ENCODE assay signal across 12 mouse cellular contexts in genomic region chr15:59145679-59146078, GRCm38 (mm10).
DNase-seq lines count a peak whose midpoint lies in the region; ATAC-seq and TF ChIP-seq lines count a peak whose summit lies in the region.
"Had no signal": no experiment of that assay in that cellular context is flagged by ENCODE, and none has a peak within 500 bp of the region (broad histone marks: within the 10 kb centered on the region; RNA-seq: fewer than 3 reads in every experiment).

No protein-coding gene starts in this region.

- H3K4me1 ChIP-seq in hindbrain, embryonic 13.5 days (replicated peaks) = peaks cover 5% of the 10 kb centered on the region
- H3K4me1 ChIP-seq in hindbrain, postnatal 0 days (ENCODE audit: insufficient read depth, low read length) = no peaks in the 10 kb centered on the region
- H3K4me1 ChIP-seq in G1E (ENCODE audit: insufficient read depth, low read depth, low read length) = peaks cover 73% of the 10 kb centered on the region
- peaks cover 8% of the 10 kb centered on the region; the same call in 1 of the 2 replicates for H3K4me1 ChIP-seq in limb, embryonic 12.5 days (replicated peaks)
- H3K4me1 ChIP-seq in intestine, embryonic 16.5 days (ENCODE audit: control insufficient read depth, insufficient read depth, low read length) = 0 out of 2 replicates have a peak, but pooled peaks cover 2% of the 10 kb centered on the region

- no peak for TF ChIP-seq CTCF in hindbrain, postnatal 0 days (IDR thresholded peaks at IDR 0.05; ENCODE audit: low read depth)
- no peak for TF ChIP-seq CTCF in G1E (IDR thresholded peaks at IDR 0.05; ENCODE audit: low read depth, low read length)

- no peaks in the 10 kb centered on the region for H3K27me3 ChIP-seq in hindbrain, embryonic 13.5 days
- no peaks in the 10 kb centered on the region for H3K27me3 ChIP-seq in hindbrain, postnatal 0 days (ENCODE audit: insufficient read depth, low read length)
- H3K27me3 ChIP-seq in G1E (ENCODE audit: insufficient read depth, low read length) = peaks cover 3% of the 10 kb centered on the region; the same call in 1 of the 2 replicates
- no peaks in the 10 kb centered on the region for H3K27me3 ChIP-seq in limb, embryonic 12.5 days
- H3K27me3 ChIP-seq in splenic B cell, adult 2 months (ENCODE audit: control insufficient read depth, insufficient read depth, low read length, poor library complexity, severe bottlenecking) = no peaks in the 10 kb centered on the region
- H3K27me3 ChIP-seq in intestine, embryonic 16.5 days (replicated peaks; ENCODE audit: control insufficient read depth, insufficient read depth, low read length) = no peaks in the 10 kb centered on the region
- H3K27me3 ChIP-seq: midbrain, embryonic 12.5 days had no signal

- no peak overlapping the region for H3K9ac ChIP-seq in hindbrain, embryonic 13.5 days
- H3K9ac ChIP-seq in hindbrain, postnatal 0 days (replicated peaks; ENCODE audit: low read length) = no peak overlapping the region
- H3K9ac ChIP-seq in limb, embryonic 12.5 days (replicated peaks) = no peak overlapping the region
- H3K9ac ChIP-seq in intestine, embryonic 16.5 days (ENCODE audit: low read depth, low read length) = no peak overlapping the region
- H3K9ac ChIP-seq: midbrain, embryonic 12.5 days had no signal

- H3K27ac ChIP-seq in hindbrain, embryonic 13.5 days = 0 out of 2 replicates have a peak overlapping the region, but pooled peaks have one; percentile 12
- H3K27ac ChIP-seq in hindbrain, postnatal 0 days = no peak overlapping the region
- H3K27ac ChIP-seq in limb, embryonic 12.5 days = peak overlapping the region; percentile 31; the same call in 1 of the 2 replicates
- no peak overlapping the region for H3K27ac ChIP-seq in intestine, embryonic 16.5 days (ENCODE audit: low read length)
- H3K27ac ChIP-seq: midbrain, embryonic 12.5 days had no signal

- WGBS in hindbrain, embryonic 13.5 days = 73% methylated on average over 5 of the region's 5 CpGs
- 67% methylated on average over 5 of the region's 5 CpGs for WGBS in hindbrain, postnatal 0 days
- 69% methylated on average over 5 of the region's 5 CpGs for WGBS in limb, embryonic 12.5 days
- 72% methylated on average over 5 of the region's 5 CpGs for WGBS in intestine, embryonic 16.5 days

- no peak overlapping the region for H3K4me2 ChIP-seq in hindbrain, embryonic 13.5 days
- no peak overlapping the region for H3K4me2 ChIP-seq in hindbrain, postnatal 0 days (ENCODE audit: low read depth, low read length)
- H3K4me2 ChIP-seq in limb, embryonic 12.5 days = no peak overlapping the region
- H3K4me2 ChIP-seq in intestine, embryonic 16.5 days (ENCODE audit: low read depth, low read length) = no peak overlapping the region
- H3K4me2 ChIP-seq: midbrain, embryonic 12.5 days had no signal

- no peak for DNase-seq in hindbrain, postnatal 0 days (ENCODE audit: low spot score)
- peak; percentile 66 for DNase-seq in G1E (ENCODE audit: low spot score)
- peak; percentile 37 for DNase-seq in splenic B cell, adult 2 months (ENCODE audit: low read depth, low spot score)
- no peak for DNase-seq in frontal cortex, postnatal 14 days (ENCODE audit: low spot score in 2 of 2)
- DNase-seq: gastrocnemius, postnatal 25 days; kidney, postnatal 14 days had no signal

- no peak for ATAC-seq in hindbrain, embryonic 13.5 days (ENCODE audit: low FRiP score)
- no peak for ATAC-seq in hindbrain, postnatal 0 days
- ATAC-seq in G1E (ENCODE audit: extremely low read depth, insufficient number of reproducible peaks, low FRiP score, poor library complexity, severe bottlenecking) = peak; percentile 68
- no peak for ATAC-seq in limb, embryonic 12.5 days (ENCODE audit: insufficient number of reproducible peaks, insufficient read depth, low FRiP score, low TSS enrichment, low read depth)
- no peak for ATAC-seq in erythroblast, adult 5-6 weeks (replicated peaks; ENCODE audit: low FRiP score, poor library complexity, severe bottlenecking)
- no peak for ATAC-seq in intestine, embryonic 16.5 days
- ATAC-seq: activated CD4-positive, CD25-positive, alpha-beta regulatory T cell, adult 4 months had no signal

- H3K4me3 ChIP-seq in hindbrain, embryonic 13.5 days = no peak overlapping the region
- H3K4me3 ChIP-seq in hindbrain, postnatal 0 days (ENCODE audit: low read length) = no peak overlapping the region
- H3K4me3 ChIP-seq in G1E (ENCODE audit: low read depth, low read length) = peak overlapping the region; percentile 60; the same call in 1 of the 2 replicates
- no peak overlapping the region for H3K4me3 ChIP-seq in limb, embryonic 12.5 days (replicated peaks)
- no peak overlapping the region for H3K4me3 ChIP-seq in intestine, embryonic 16.5 days (ENCODE audit: low read length)
- H3K4me3 ChIP-seq: midbrain, embryonic 12.5 days had no signal

- H3K9me3 ChIP-seq in hindbrain, embryonic 13.5 days = no peaks in the 10 kb centered on the region
- no peaks in the 10 kb centered on the region for H3K9me3 ChIP-seq in hindbrain, postnatal 0 days (ENCODE audit: low read length)
- H3K9me3 ChIP-seq in G1E (replicated peaks) = no peaks in the 10 kb centered on the region
- H3K9me3 ChIP-seq in limb, embryonic 12.5 days = no peaks in the 10 kb centered on the region
- H3K9me3 ChIP-seq in intestine, embryonic 16.5 days (ENCODE audit: control insufficient read depth, low read length) = no peaks in the 10 kb centered on the region
- H3K9me3 ChIP-seq: midbrain, embryonic 12.5 days had no signal

- no peaks in the 10 kb centered on the region for H3K36me3 ChIP-seq in hindbrain, embryonic 13.5 days
- H3K36me3 ChIP-seq in hindbrain, postnatal 0 days (ENCODE audit: insufficient read depth, low read length) = no peaks in the 10 kb centered on the region
- no peaks in the 10 kb centered on the region for H3K36me3 ChIP-seq in G1E (replicated peaks)
- no peaks in the 10 kb centered on the region for H3K36me3 ChIP-seq in limb, embryonic 12.5 days
- H3K36me3 ChIP-seq in splenic B cell, adult 2 months (ENCODE audit: control insufficient read depth, insufficient read depth, low read length, poor library complexity, severe bottlenecking) = no peaks in the 10 kb centered on the region
- no peaks in the 10 kb centered on the region for H3K36me3 ChIP-seq in intestine, embryonic 16.5 days (ENCODE audit: control insufficient read depth, insufficient read depth, low read length)
- H3K36me3 ChIP-seq: midbrain, embryonic 12.5 days had no signal

Comparison
In these comparisons a context has a peak if more than half of its experiments do, and no peak if none do; other contexts are left out.
1. H3K27ac ChIP-seq: peak in hindbrain, embryonic 13.5 days (single experiment) and limb, embryonic 12.5 days (single experiment); none in hindbrain, postnatal 0 days (single experiment) and intestine, embryonic 16.5 days (single experiment).
2. DNase-seq: peak in G1E (single experiment) and splenic B cell, adult 2 months (single experiment); none in hindbrain, postnatal 0 days (single experiment) and frontal cortex, postnatal 14 days (0 of 2).